Mouse (Mus musculus): ENCODE measurements around the gene Lyst. TPM values are rescaled to one million over a fixed set of nuclear protein-coding genes. Genes with fewer than 3 reads are reported as not detected.

Lyst gene
- polyA plus RNA-seq, 1 experiment from 2014 or later = 2.5 TPM

- 79% methylated on average over 7 of the region's 7 CpGs for WGBS
- ATAC-seq (ENCODE audit: low FRiP score) = no peak
- no peak overlapping the region for H3K9ac ChIP-seq (ENCODE audit: low read length)
- H3K4me2 ChIP-seq = no peak overlapping the region
- no peaks in the 10 kb centered on the region for H3K27me3 ChIP-seq (ENCODE audit: control insufficient read depth, insufficient read depth, low read length)
- H3K4me3 ChIP-seq (ENCODE audit: low read depth, low read length) = no peak overlapping the region
- H3K36me3 ChIP-seq (ENCODE audit: control insufficient read depth, insufficient read depth, low read length) = no peaks in the 10 kb centered on the region
- no peaks in the 10 kb centered on the region for H3K4me1 ChIP-seq (ENCODE audit: control insufficient read depth, insufficient read depth, low read length)
- DNase-seq (ENCODE audit: low spot score, missing footprints) = no peak
- no peak overlapping the region for H3K27ac ChIP-seq (ENCODE audit: low read depth, low read length)
- H3K9me3 ChIP-seq (ENCODE audit: control insufficient read depth, low read length) = no peaks in the 10 kb centered on the region
Measured at GRCm38 (mm10) chr13:13820234-13821123, 230.3 kb downstream of the Lyst start.

DNA sequence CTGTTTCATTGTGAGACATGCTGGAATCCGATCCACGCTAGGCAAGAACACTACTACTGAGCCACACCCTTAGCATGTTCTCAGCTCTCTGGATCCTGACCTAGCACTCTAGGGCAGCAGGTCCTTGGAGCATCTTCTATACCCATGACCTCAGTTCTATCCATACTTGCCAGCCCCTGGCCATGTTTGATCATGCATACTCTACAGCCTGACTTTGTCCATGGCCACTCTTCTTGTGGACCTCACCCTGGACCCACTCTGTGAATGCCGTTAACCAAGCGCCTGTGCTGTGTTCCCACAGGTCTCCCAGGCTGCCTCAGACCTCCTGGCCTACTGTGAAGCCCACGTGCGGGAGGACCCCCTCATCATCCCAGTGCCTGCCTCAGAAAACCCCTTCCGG, 234.7 kb downstream of the Lyst start:
- DNase-seq (ENCODE audit: low spot score, missing footprints) = no peak
- H3K4me1 ChIP-seq (ENCODE audit: control insufficient read depth, insufficient read depth, low read length) = no peaks in the 10 kb centered on the region
- no peak overlapping the region for H3K9ac ChIP-seq (ENCODE audit: low read length)
- H3K36me3 ChIP-seq (ENCODE audit: control insufficient read depth, insufficient read depth, low read length) = no peaks in the 10 kb centered on the region
- no peak for ATAC-seq (ENCODE audit: low FRiP score)
- H3K4me3 ChIP-seq (ENCODE audit: low read depth, low read length) = no peak overlapping the region
- no peak overlapping the region for H3K27ac ChIP-seq (ENCODE audit: low read depth, low read length)
- no peaks in the 10 kb centered on the region for H3K9me3 ChIP-seq (ENCODE audit: control insufficient read depth, low read length)
- WGBS = 93% methylated on average over 7 of the region's 7 CpGs
- no peak overlapping the region for H3K4me2 ChIP-seq
- no peaks in the 10 kb centered on the region for H3K27me3 ChIP-seq (ENCODE audit: control insufficient read depth, insufficient read depth, low read length)

DNA sequence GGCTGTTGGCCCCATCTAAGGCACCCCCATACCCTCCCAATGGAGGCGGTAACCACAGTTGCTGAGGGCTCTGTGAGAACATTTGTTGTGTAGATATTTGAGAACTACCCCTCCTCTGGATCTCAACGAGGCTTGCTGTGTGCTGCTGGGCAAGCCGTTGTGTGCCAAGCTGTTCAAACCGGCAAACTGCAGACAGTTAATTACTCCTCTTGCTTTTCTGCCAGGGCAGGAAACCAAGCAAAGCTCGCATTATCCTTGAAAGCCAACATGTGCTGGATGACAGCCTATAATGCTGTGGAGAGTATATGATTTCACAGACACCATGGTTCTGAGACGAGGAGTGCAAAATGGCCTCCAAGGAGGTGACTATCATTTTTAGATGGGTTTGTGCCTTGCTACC, 236.3 kb downstream of the Lyst start:
- Histone ChIP-seq H3K36me3 (ENCODE audit: control insufficient read depth, insufficient read depth, low read length) (no peaks in the 10 kb centered on the region), H3K9me3 (ENCODE audit: control insufficient read depth, low read length) (no peaks in the 10 kb centered on the region), H3K9ac (ENCODE audit: low read length) (no peak overlapping the region), H3K4me1 (ENCODE audit: control insufficient read depth, insufficient read depth, low read length) (no peaks in the 10 kb centered on the region), H3K27ac (ENCODE audit: low read depth, low read length) (no peak overlapping the region), H3K4me2 (no peak overlapping the region), H3K27me3 (ENCODE audit: control insufficient read depth, insufficient read depth, low read length) (no peaks in the 10 kb centered on the region), H3K4me3 (ENCODE audit: low read depth, low read length) (no peak overlapping the region)
- DNase-seq (ENCODE audit: low spot score, missing footprints) (no peak), ATAC-seq (ENCODE audit: low FRiP score) (no peak)
- WGBS = 94% methylated on average over 6 of the region's 6 CpGs

- DNase-seq (ENCODE audit: low spot score, missing footprints) = no peak
- Histone ChIP-seq H3K4me3 (ENCODE audit: low read depth, low read length) (no peak overlapping the region), H3K36me3 (ENCODE audit: control insufficient read depth, insufficient read depth, low read length) (no peaks in the 10 kb centered on the region), H3K4me2 (no peak overlapping the region), H3K9ac (ENCODE audit: low read length) (no peak overlapping the region), H3K27me3 (ENCODE audit: control insufficient read depth, insufficient read depth, low read length) (no peaks in the 10 kb centered on the region), H3K27ac (ENCODE audit: low read depth, low read length) (no peak overlapping the region), H3K4me1 (ENCODE audit: control insufficient read depth, insufficient read depth, low read length) (no peaks in the 10 kb centered on the region), H3K9me3 (ENCODE audit: control insufficient read depth, low read length) (no peaks in the 10 kb centered on the region)
- WGBS = 40% methylated on average over 1 of the region's 1 CpGs
- no peak for ATAC-seq (ENCODE audit: low FRiP score)
Measured at GRCm38 (mm10) chr13:13828125-13828524, 237.9 kb downstream of the Lyst start.

Other genes with a start within 250 kb of the Lyst start
- gene Gpr137b, start 196.4 kb upstream of the Lyst start, polyA plus RNA-seq (2014; fragmentation: Nextera tagmentation; extraction: Ambion mirVana) = 25.4 and 25.6 TPM in 2 replicates
- 42.7 and 44.2 TPM in 2 replicates for gene Nid1, start 152.8 kb upstream of the Lyst start, polyA plus RNA-seq (2014; fragmentation: Nextera tagmentation; extraction: Ambion mirVana)
- 2.0 and 2.6 TPM in 2 replicates for gene Gng4, start 193.7 kb downstream of the Lyst start, polyA plus RNA-seq (2014; fragmentation: Nextera tagmentation; extraction: Ambion mirVana)

Data from midbrain, embryonic 11.5 days (tissue).